Mouse (Mus musculus) neural tube, embryonic 14.5 days (tissue): ENCODE results near the gene Fstl3. TPM values are rescaled to one million over a fixed set of nuclear protein-coding genes. Genes with fewer than 3 reads are reported as not detected.

ENCODE experiments used
- ATAC-seq: fragments of 200-750 bp; cut with Nextera tagmentation; 2 replicates; pipeline ENCODE4 v1.8.0; 2017; ENCODE audit warnings: low read depth, mild to moderate bottlenecking, moderate TSS enrichment, moderate library complexity
- H3K27ac ChIP-seq: fragments of 300-500 bp; sonication (generic); 2 replicates; pipeline ENCODE4 v1.5.1; 2014; ENCODE audit warnings: low read depth, mild to moderate bottlenecking, control low read depth, low read length, moderate library complexity, mixed read lengths
- H3K27me3 ChIP-seq: fragments of 300-500 bp; sonication (generic); 2 replicates; pipeline ENCODE4 v1.6.1; 2014; ENCODE audit warnings: low read length; ENCODE audit not compliant: control insufficient read depth, insufficient read depth
- H3K36me3 ChIP-seq: fragments of 300-500 bp; sonication (generic); 2 replicates; pipeline ENCODE4 v1.6.1; 2014; ENCODE audit warnings: low read length, mixed read lengths; ENCODE audit not compliant: control insufficient read depth, insufficient read depth
- H3K4me1 ChIP-seq: fragments of 300-500 bp; sonication (generic); 2 replicates; pipeline ENCODE4 v1.6.1; 2014; ENCODE audit warnings: low read length; ENCODE audit not compliant: control insufficient read depth, insufficient read depth
- H3K4me2 ChIP-seq: fragments of 300-500 bp; sonication (generic); 2 replicates; pipeline ENCODE4 v1.6.1; 2014; ENCODE audit warnings: mild to moderate bottlenecking, low read depth, low read length, control low read depth
- H3K4me3 ChIP-seq: fragments of 300-500 bp; sonication (generic); 2 replicates; pipeline ENCODE4 v1.5.1; 2014; ENCODE audit warnings: low read depth, low read length, control low read depth, mixed read lengths
- H3K9ac ChIP-seq: fragments of 300-500 bp; sonication (generic); replicated peaks from 2 replicates; pipeline ENCODE4 v1.6.1; 2014; ENCODE audit warnings: low read depth, mild to moderate bottlenecking, control low read depth, low read length, mixed read lengths
- H3K9me3 ChIP-seq: fragments of 300-500 bp; sonication (generic); 2 replicates; pipeline ENCODE4 v1.6.1; 2016; ENCODE audit warnings: low read length; ENCODE audit not compliant: control insufficient read depth
- WGBS: fragments of 180-500 bp; shearing (Covaris S2); extraction: QIAGEN DNeasy Blood & Tissue Kit; methylation state at CpG from one replicate; pipeline ENCODE4 v1.1.7; 2014; 5-methylcytosine and 5-hydroxymethylcytosine counted together
- polyA plus RNA-seq: library from polyadenylated mRNA; unstranded; fragments of >200 nt; fragmentation: Nextera tagmentation; extraction: Ambion mirVana; gene quantifications from 2 replicates; pipeline ENCODE4 v1.2.1, GENCODE M21; 2014

The Fstl3 gene
- polyA plus RNA-seq, 1 experiment from 2014 or later: 1.7 TPM

GRCm38 (mm10) chr10:79821731-79822130 is 44.7 kb downstream of the Fstl3 start:
- no peaks in the 10 kb centered on the region for H3K4me1 ChIP-seq
- no peak overlapping the region for H3K27ac ChIP-seq
- H3K9me3 ChIP-seq: no peaks in the 10 kb centered on the region
- peaks cover 39% of the 10 kb centered on the region for H3K36me3 ChIP-seq
- no peak overlapping the region for H3K4me2 ChIP-seq
- no peak for ATAC-seq
- H3K9ac ChIP-seq: no peak overlapping the region
- H3K4me3 ChIP-seq: no peak overlapping the region
- whole genome bisulfite sequencing: 92% methylated on average over 12 of the region's 12 CpGs
- no peaks in the 10 kb centered on the region for H3K27me3 ChIP-seq

- H3K36me3 ChIP-seq: peaks cover 36% of the 10 kb centered on the region
- no peak overlapping the region for H3K4me2 ChIP-seq
- no peaks in the 10 kb centered on the region for H3K4me1 ChIP-seq
- H3K27me3 ChIP-seq: no peaks in the 10 kb centered on the region
- H3K27ac ChIP-seq: no peak overlapping the region
- WGBS: 30% methylated on average over 17 of the region's 17 CpGs
- no peak for ATAC-seq
- no peaks in the 10 kb centered on the region for H3K9me3 ChIP-seq
- H3K9ac ChIP-seq: 0 out of 2 replicates have a peak overlapping the region, but pooled peaks have one; percentile 16
- H3K4me3 ChIP-seq: no peak overlapping the region
These were observed 45.3 kb downstream of the Fstl3 start for GRCm38 (mm10) chr10:79822372-79822771.

GRCm38 (mm10) chr10:79823011-79823410 is 45.9 kb downstream of the Fstl3 start:
- Histone ChIP-seq H3K4me3 (no peak overlapping the region), H3K36me3 (peaks cover 34% of the 10 kb centered on the region), H3K9ac (no peak overlapping the region), H3K4me1 (no peaks in the 10 kb centered on the region), H3K27ac (peak overlapping the region; percentile 50; the same call in 1 of the 2 replicates), H3K4me2 (no peak overlapping the region), H3K27me3 (no peaks in the 10 kb centered on the region), H3K9me3 (no peaks in the 10 kb centered on the region)
- WGBS: 66% methylated on average over 6 of the region's 6 CpGs
- ATAC-seq: no peak

- H3K9ac ChIP-seq: no peak overlapping the region
- H3K4me1 ChIP-seq: no peaks in the 10 kb centered on the region
- no peak for ATAC-seq
- H3K36me3 ChIP-seq: peaks cover 20% of the 10 kb centered on the region
- H3K27me3 ChIP-seq: no peaks in the 10 kb centered on the region
- H3K4me2 ChIP-seq: no peak overlapping the region
- 72% methylated on average over 6 of the region's 6 CpGs for WGBS
- no peak overlapping the region for H3K27ac ChIP-seq
- no peaks in the 10 kb centered on the region for H3K9me3 ChIP-seq
- H3K4me3 ChIP-seq: no peak overlapping the region
These were observed 47.3 kb downstream of the Fstl3 start for GRCm38 (mm10) chr10:79824413-79824812.

GRCm38 (mm10) chr10:79831583-79831982 is 54.5 kb downstream of the Fstl3 start:
- no peaks in the 10 kb centered on the region for H3K9me3 ChIP-seq
- H3K4me2 ChIP-seq: no peak overlapping the region
- no peaks in the 10 kb centered on the region for H3K4me1 ChIP-seq
- ATAC-seq: no peak
- no peak overlapping the region for H3K4me3 ChIP-seq
- H3K9ac ChIP-seq: no peak overlapping the region
- no peaks in the 10 kb centered on the region for H3K27me3 ChIP-seq
- H3K36me3 ChIP-seq: no peaks in the 10 kb centered on the region
- WGBS: 79% methylated on average over 3 of the region's 3 CpGs
- no peak overlapping the region for H3K27ac ChIP-seq

Other genes with a start within 250 kb of the Fstl3 start
- gene Plpp2, start 243.5 kb upstream of the Fstl3 start, polyA plus RNA-seq: 18.3 and 22.6 TPM in 2 replicates
- gene Mier2, start 222.1 kb upstream of the Fstl3 start, polyA plus RNA-seq: 54.2 and 59.9 TPM in 2 replicates
- gene Theg, start 189.9 kb upstream of the Fstl3 start, polyA plus RNA-seq: not detected in 2 replicates
- gene C2cd4c, start 163.2 kb upstream of the Fstl3 start, polyA plus RNA-seq: 0.66 and 1.3 TPM in 2 replicates
- 16.7 and 22.8 TPM in 2 replicates for gene Shc2, start 139.4 kb upstream of the Fstl3 start, polyA plus RNA-seq
- not detected in 2 replicates for gene Odf3l2, start 131.5 kb upstream of the Fstl3 start, polyA plus RNA-seq
- 0.82 and 1.2 TPM in 2 replicates for gene Madcam1, start 112.7 kb upstream of the Fstl3 start, polyA plus RNA-seq
- 104 and 118 TPM in 2 replicates for gene Tpgs1, start 107.9 kb upstream of the Fstl3 start, polyA plus RNA-seq
- gene Cdc34, start 95.1 kb upstream of the Fstl3 start, polyA plus RNA-seq: 69.7 and 74.6 TPM in 2 replicates
- 1.1 and 1.3 TPM in 2 replicates for gene Gzmm, start 88.3 kb upstream of the Fstl3 start, polyA plus RNA-seq
- gene Bsg, start 72.8 kb upstream of the Fstl3 start, polyA plus RNA-seq: 800 and 802 TPM in 2 replicates
- gene Hcn2, start 60.6 kb upstream of the Fstl3 start, polyA plus RNA-seq: 2.7 and 3.7 TPM in 2 replicates
- gene Polrmt, start 30.7 kb upstream of the Fstl3 start, polyA plus RNA-seq: 34.9 and 36.7 TPM in 2 replicates
- 2.0 and 2.3 TPM in 2 replicates for gene Fgf22, start 22.2 kb upstream of the Fstl3 start, polyA plus RNA-seq
- 89.3 and 93.7 TPM in 2 replicates for gene Rnf126, start 10.3 kb upstream of the Fstl3 start, polyA plus RNA-seq
- gene Prss57, start 13.7 kb downstream of the Fstl3 start, polyA plus RNA-seq: not detected in 2 replicates
- 233 and 247 TPM in 2 replicates for gene Palm, start 16.3 kb downstream of the Fstl3 start, polyA plus RNA-seq
- 0.35 and 0.36 TPM in 2 replicates for gene Misp, start 43.7 kb downstream of the Fstl3 start, polyA plus RNA-seq
- 36.9 and 53.5 TPM in 2 replicates for gene Ptbp1, start 77.2 kb downstream of the Fstl3 start, polyA plus RNA-seq
- gene Prtn3, start 97.2 kb downstream of the Fstl3 start, polyA plus RNA-seq: 11.1 and 12.4 TPM in 2 replicates
- gene Plppr3, start 97.4 kb downstream of the Fstl3 start, polyA plus RNA-seq: 299 and 327 TPM in 2 replicates
- 0.55 TPM in 1 of 2 replicates, not detected in the other for gene Elane, start 109.0 kb downstream of the Fstl3 start, polyA plus RNA-seq
- gene Cfd, start 113.6 kb downstream of the Fstl3 start, polyA plus RNA-seq: not detected in 2 replicates
- 33.2 and 38.7 TPM in 2 replicates for gene Med16, start 131.7 kb downstream of the Fstl3 start, polyA plus RNA-seq
- gene Gm26602, start 133.6 kb downstream of the Fstl3 start, polyA plus RNA-seq: 5.9 and 9.1 TPM in 2 replicates
- 2.2 and 2.3 TPM in 2 replicates for gene Kiss1r, start 139.7 kb downstream of the Fstl3 start, polyA plus RNA-seq
- 253 and 265 TPM in 2 replicates for gene R3hdm4, start 143.9 kb downstream of the Fstl3 start, polyA plus RNA-seq
- gene Arid3a, start 149.8 kb downstream of the Fstl3 start, polyA plus RNA-seq: 3.3 and 5.1 TPM in 2 replicates
- 87.0 and 103 TPM in 2 replicates for gene Wdr18, start 182.9 kb downstream of the Fstl3 start, polyA plus RNA-seq
- gene Grin3b, start 193.4 kb downstream of the Fstl3 start, polyA plus RNA-seq: 0.43 and 0.61 TPM in 2 replicates
- gene Tmem259, start 207.1 kb downstream of the Fstl3 start, polyA plus RNA-seq: 19.2 and 21.1 TPM in 2 replicates
- gene Cnn2, start 211.3 kb downstream of the Fstl3 start, polyA plus RNA-seq: 9.9 and 40.0 TPM in 2 replicates
- 4.3 and 6.7 TPM in 2 replicates for gene Abca7, start 219.2 kb downstream of the Fstl3 start, polyA plus RNA-seq
- 0.83 and 1.8 TPM in 2 replicates for gene Arhgap45, start 239.4 kb downstream of the Fstl3 start, polyA plus RNA-seq